Mouse (Mus musculus): ENCODE measurements around the gene Sde2. TPM values are rescaled to one million over a fixed set of nuclear protein-coding genes. Genes with fewer than 3 reads are reported as not detected.
A peak's percentile ranks its signal among the peaks of the same experiment; 100 is the strongest.

Sde2 gene
- 28.7 and 32.2 TPM in 2 replicates for polyA plus RNA-seq (2015; fragmentation: Nextera tagmentation; extraction: Ambion mirVana)

- ATAC-seq, result peak; percentile 97
- Histone ChIP-seq H3K36me3 (ENCODE audit: control insufficient read depth, insufficient read depth, low read length) (no peaks in the 10 kb centered on the region; the same call in 1 of the 2 replicates), H3K27me3 (replicated peaks; ENCODE audit: control insufficient read depth, insufficient read depth, low read length) (no peaks in the 10 kb centered on the region), H3K4me2 (ENCODE audit: low read length) (peak within 1 kb of the TSS; percentile 82), H3K4me3 (ENCODE audit: low read length) (peak within 1 kb of the TSS; percentile 71), H3K4me1 (ENCODE audit: control insufficient read depth, insufficient read depth, low read depth, low read length) (peaks cover 35% of the 10 kb centered on the region), H3K27ac (ENCODE audit: low read depth, low read length) (peak within 1 kb of the TSS; percentile 100), H3K9ac (ENCODE audit: low read depth, low read length) (peak within 1 kb of the TSS; percentile 78), H3K9me3 (ENCODE audit: control insufficient read depth, low read length) (no peaks in the 10 kb centered on the region)
- under 1% methylated on average over 74 of the region's 77 CpGs for WGBS
Observed at GRCm38 (mm10) chr1:180850316-180851270, at the start of gene Sde2. Gene Sde2 (plus strand): TSS chr1:180851127.

- H3K36me3 ChIP-seq (ENCODE audit: control insufficient read depth, insufficient read depth, low read length), result peaks cover 40% of the 10 kb centered on the region
- no peak for ATAC-seq
- no peak overlapping the region for H3K9ac ChIP-seq (ENCODE audit: low read depth, low read length)
- H3K4me2 ChIP-seq (ENCODE audit: low read length), result no peak overlapping the region
- no peak overlapping the region for H3K4me3 ChIP-seq (ENCODE audit: low read length)
- 87% methylated on average over 3 of the region's 3 CpGs for WGBS
- H3K9me3 ChIP-seq (ENCODE audit: control insufficient read depth, low read length), result no peaks in the 10 kb centered on the region
- H3K4me1 ChIP-seq (ENCODE audit: control insufficient read depth, insufficient read depth, low read depth, low read length), result no peaks in the 10 kb centered on the region
- no peaks in the 10 kb centered on the region for H3K27me3 ChIP-seq (replicated peaks; ENCODE audit: control insufficient read depth, insufficient read depth, low read length)
- no peak overlapping the region for H3K27ac ChIP-seq (ENCODE audit: low read depth, low read length)
Observed at GRCm38 (mm10) chr1:180801466-180801994, 49.4 kb upstream of the Sde2 start.

GRCm38 (mm10) chr1:180803881-180804280, 47.0 kb upstream of the Sde2 start:
- Histone ChIP-seq H3K4me3 (ENCODE audit: low read length) (no peak overlapping the region), H3K9ac (ENCODE audit: low read depth, low read length) (no peak overlapping the region), H3K36me3 (ENCODE audit: control insufficient read depth, insufficient read depth, low read length) (peaks cover 55% of the 10 kb centered on the region), H3K4me2 (ENCODE audit: low read length) (no peak overlapping the region), H3K4me1 (ENCODE audit: control insufficient read depth, insufficient read depth, low read depth, low read length) (peaks cover 6% of the 10 kb centered on the region), H3K9me3 (ENCODE audit: control insufficient read depth, low read length) (no peaks in the 10 kb centered on the region), H3K27ac (ENCODE audit: low read depth, low read length) (no peak overlapping the region), H3K27me3 (replicated peaks; ENCODE audit: control insufficient read depth, insufficient read depth, low read length) (no peaks in the 10 kb centered on the region)
- no peak for ATAC-seq
- 89% methylated on average over 6 of the region's 6 CpGs for WGBS

- Histone ChIP-seq H3K4me1 (ENCODE audit: control insufficient read depth, insufficient read depth, low read depth, low read length) (peaks cover 22% of the 10 kb centered on the region), H3K9ac (ENCODE audit: low read depth, low read length) (no peak overlapping the region), H3K4me2 (ENCODE audit: low read length) (no peak overlapping the region), H3K4me3 (ENCODE audit: low read length) (no peak overlapping the region), H3K9me3 (ENCODE audit: control insufficient read depth, low read length) (no peaks in the 10 kb centered on the region), H3K36me3 (ENCODE audit: control insufficient read depth, insufficient read depth, low read length) (peaks cover 46% of the 10 kb centered on the region), H3K27me3 (replicated peaks; ENCODE audit: control insufficient read depth, insufficient read depth, low read length) (no peaks in the 10 kb centered on the region), H3K27ac (ENCODE audit: low read depth, low read length) (no peak overlapping the region)
- 66% methylated on average over 5 of the region's 5 CpGs for WGBS
- no peak for ATAC-seq
Observed at GRCm38 (mm10) chr1:180808831-180809230, 42.1 kb upstream of the Sde2 start.

GRCm38 (mm10) chr1:180810976-180811375, 40.0 kb upstream of the Sde2 start:
- Histone ChIP-seq H3K9me3 (ENCODE audit: control insufficient read depth, low read length) (no peaks in the 10 kb centered on the region), H3K27me3 (replicated peaks; ENCODE audit: control insufficient read depth, insufficient read depth, low read length) (no peaks in the 10 kb centered on the region), H3K4me2 (ENCODE audit: low read length) (peak overlapping the region; percentile 56), H3K27ac (ENCODE audit: low read depth, low read length) (no peak overlapping the region), H3K4me3 (ENCODE audit: low read length) (peak overlapping the region; percentile 97), H3K36me3 (ENCODE audit: control insufficient read depth, insufficient read depth, low read length) (peaks cover 30% of the 10 kb centered on the region), H3K4me1 (ENCODE audit: control insufficient read depth, insufficient read depth, low read depth, low read length) (peaks cover 38% of the 10 kb centered on the region), H3K9ac (ENCODE audit: low read depth, low read length) (no peak overlapping the region)
- WGBS, result 74% methylated on average over 7 of the region's 7 CpGs
- ATAC-seq, result no peak

GRCm38 (mm10) chr1:180811596-180812462, 39.1 kb upstream of the Sde2 start:
- Histone ChIP-seq H3K36me3 (ENCODE audit: control insufficient read depth, insufficient read depth, low read length) (peaks cover 23% of the 10 kb centered on the region), H3K27me3 (replicated peaks; ENCODE audit: control insufficient read depth, insufficient read depth, low read length) (no peaks in the 10 kb centered on the region), H3K4me1 (ENCODE audit: control insufficient read depth, insufficient read depth, low read depth, low read length) (peaks cover 38% of the 10 kb centered on the region), H3K9ac (ENCODE audit: low read depth, low read length) (peak overlapping the region; percentile 100), H3K9me3 (ENCODE audit: control insufficient read depth, low read length) (no peaks in the 10 kb centered on the region), H3K4me2 (ENCODE audit: low read length) (peak overlapping the region; percentile 56), H3K4me3 (ENCODE audit: low read length) (peak overlapping the region; percentile 97), H3K27ac (ENCODE audit: low read depth, low read length) (peak overlapping the region; percentile 99)
- ATAC-seq, result no peak
- 4% methylated on average over 27 of the region's 27 CpGs for WGBS

- Histone ChIP-seq H3K9me3 (ENCODE audit: control insufficient read depth, low read length) (no peaks in the 10 kb centered on the region), H3K27me3 (replicated peaks; ENCODE audit: control insufficient read depth, insufficient read depth, low read length) (no peaks in the 10 kb centered on the region), H3K27ac (ENCODE audit: low read depth, low read length) (peak overlapping the region; percentile 99), H3K4me3 (ENCODE audit: low read length) (peak overlapping the region; percentile 97), H3K4me2 (ENCODE audit: low read length) (peak overlapping the region; percentile 56), H3K4me1 (ENCODE audit: control insufficient read depth, insufficient read depth, low read depth, low read length) (peaks cover 38% of the 10 kb centered on the region), H3K36me3 (ENCODE audit: control insufficient read depth, insufficient read depth, low read length) (peaks cover 15% of the 10 kb centered on the region), H3K9ac (ENCODE audit: low read depth, low read length) (peak overlapping the region; percentile 100)
- ATAC-seq, result peak; percentile 44; the same call in 1 of the 2 replicates
- under 1% methylated on average over 71 of the region's 71 CpGs for WGBS
Observed at GRCm38 (mm10) chr1:180812463-180813408, 38.2 kb upstream of the Sde2 start.

- ATAC-seq, result peak; percentile 96
- Histone ChIP-seq H3K9me3 (ENCODE audit: control insufficient read depth, low read length) (no peaks in the 10 kb centered on the region), H3K4me1 (ENCODE audit: control insufficient read depth, insufficient read depth, low read depth, low read length) (peaks cover 34% of the 10 kb centered on the region), H3K27me3 (replicated peaks; ENCODE audit: control insufficient read depth, insufficient read depth, low read length) (no peaks in the 10 kb centered on the region), H3K36me3 (ENCODE audit: control insufficient read depth, insufficient read depth, low read length) (peaks cover 11% of the 10 kb centered on the region), H3K9ac (ENCODE audit: low read depth, low read length) (peak overlapping the region; percentile 100), H3K4me2 (ENCODE audit: low read length) (peak overlapping the region; percentile 58), H3K4me3 (ENCODE audit: low read length) (peak overlapping the region; percentile 97), H3K27ac (ENCODE audit: low read depth, low read length) (peak overlapping the region; percentile 99)
- 0% methylated on average over 21 of the region's 65 CpGs for WGBS
Observed at GRCm38 (mm10) chr1:180813409-180813884, 37.5 kb upstream of the Sde2 start.

Measured in hindbrain, embryonic 16.5 days (tissue).